Mouse (Mus musculus) heart, postnatal 10 days (tissue): ENCODE results near the gene Mrpl24. TPM values are rescaled to one million over a fixed set of nuclear protein-coding genes. Genes with fewer than 3 reads are reported as not detected.

Experiments
- DNase-seq, 2 experiments: peaks; one replicate each; pipeline ENCODE4 v3.0.0; 2021
- intact Hi-C: fragments of 180-260 bp; cut with DNase I; formaldehyde crosslinking; loops from one replicate; pipeline ENCODE4 v1.15.1; 2025
- total RNA-seq, 2 experiments: library from RNA; stranded (reverse); gene quantifications; 2 replicates each; pipeline ENCODE4 v1.2.3; 2021

Mrpl24 gene
- total RNA-seq, 2 experiments from 2014 or later = 60.5 to 75.5 TPM

DNA sequence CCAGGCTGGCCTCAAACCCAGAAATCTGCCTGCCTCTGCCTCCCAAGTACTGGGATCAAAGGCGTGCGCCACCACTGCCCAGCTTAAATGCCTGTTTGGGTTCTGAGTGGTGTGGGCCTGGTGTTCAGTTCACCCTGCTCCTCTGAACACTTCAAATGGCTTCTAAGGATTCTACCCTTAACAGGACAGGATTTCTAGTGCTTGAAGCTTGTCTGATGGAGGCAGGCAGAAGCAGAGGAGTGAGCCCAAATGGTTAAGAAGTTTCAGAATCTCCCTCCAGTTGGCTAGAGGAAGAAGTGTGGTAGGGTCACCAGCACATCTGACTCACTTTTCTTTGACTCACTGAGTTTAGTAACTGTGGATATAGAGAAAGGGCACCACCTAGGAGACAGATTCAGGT lies 9.9 kb upstream of the Mrpl24 start:
- DNase-seq = peak in 1 of 2 experiments; percentile 5
- intact Hi-C loops = no loop called here

DNA sequence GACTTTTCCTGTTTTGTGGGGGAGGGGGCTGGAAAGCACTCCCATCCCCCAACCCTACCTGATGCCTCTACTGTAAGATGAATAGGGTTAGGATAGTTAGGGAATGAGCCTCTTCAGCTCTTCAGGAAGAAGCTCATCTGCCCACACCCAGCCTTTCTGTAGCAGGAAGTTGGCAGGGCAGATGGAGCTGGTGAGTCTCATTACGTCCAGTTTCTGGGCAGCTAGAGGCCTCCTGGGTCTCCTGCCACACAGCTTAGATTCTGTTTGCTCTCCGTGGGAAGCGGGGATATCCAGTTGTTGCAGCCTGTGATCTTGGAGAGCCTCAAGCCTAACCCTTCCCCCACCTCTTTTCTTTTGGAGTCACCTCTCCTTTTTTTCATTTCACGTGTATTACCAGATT lies 9.4 kb upstream of the Mrpl24 start:
- peak; percentile 20 to 21 for DNase-seq
- intact Hi-C loops = no loop called here

DNA sequence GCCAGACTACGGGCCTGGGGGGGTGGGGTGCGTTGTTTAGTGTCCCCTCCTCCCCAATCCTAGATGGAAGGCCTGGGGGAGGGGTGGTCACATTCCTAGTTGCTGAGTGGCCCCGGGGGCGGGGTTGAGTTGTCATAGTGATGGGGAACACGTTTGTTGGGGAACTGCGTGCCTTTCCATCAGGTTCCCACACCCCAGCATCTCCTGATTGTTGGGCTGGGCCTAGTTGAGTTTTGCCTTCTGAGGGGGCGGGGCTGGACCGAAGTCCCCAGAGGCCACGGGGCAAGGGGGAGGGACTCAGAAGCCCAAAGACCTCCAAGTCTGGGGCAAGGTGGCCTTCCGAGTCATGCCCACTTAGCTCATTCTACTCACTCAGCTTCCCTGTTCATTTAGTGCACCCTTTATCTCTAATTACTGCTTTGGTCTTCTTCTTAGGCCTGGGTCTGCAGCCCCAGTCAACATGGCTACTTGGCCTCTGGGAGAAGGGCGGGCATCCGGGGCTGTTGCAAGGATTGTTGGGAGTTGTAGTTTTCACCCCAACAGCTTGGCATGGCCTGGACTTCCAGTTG lies 8.6 kb upstream of the Mrpl24 start:
- peak; percentile 86 to 90 for DNase-seq
- intact Hi-C loops = no loop called here

DNA sequence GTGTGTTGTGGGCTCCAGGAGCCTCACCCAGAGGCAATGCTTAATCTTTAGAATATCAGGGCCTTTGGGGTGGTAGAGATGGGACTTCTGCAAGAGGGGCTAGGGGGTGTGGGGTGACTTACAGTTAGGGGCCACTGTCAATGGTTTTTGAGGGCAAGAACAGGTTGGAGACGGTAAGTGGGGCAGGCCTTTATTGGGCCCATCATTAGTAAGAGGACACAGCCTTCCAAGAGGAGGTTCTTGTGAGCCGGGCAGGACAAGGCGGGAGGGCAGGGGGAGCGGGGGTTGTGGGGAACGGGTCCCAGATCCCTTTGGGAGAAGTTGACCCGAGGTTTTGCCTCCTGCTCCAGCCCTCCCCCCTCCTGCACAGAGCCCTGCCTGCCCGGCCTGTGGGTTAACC lies 5.8 kb upstream of the Mrpl24 start:
- intact Hi-C loops = no loop called here
- DNase-seq = no peak

DNA sequence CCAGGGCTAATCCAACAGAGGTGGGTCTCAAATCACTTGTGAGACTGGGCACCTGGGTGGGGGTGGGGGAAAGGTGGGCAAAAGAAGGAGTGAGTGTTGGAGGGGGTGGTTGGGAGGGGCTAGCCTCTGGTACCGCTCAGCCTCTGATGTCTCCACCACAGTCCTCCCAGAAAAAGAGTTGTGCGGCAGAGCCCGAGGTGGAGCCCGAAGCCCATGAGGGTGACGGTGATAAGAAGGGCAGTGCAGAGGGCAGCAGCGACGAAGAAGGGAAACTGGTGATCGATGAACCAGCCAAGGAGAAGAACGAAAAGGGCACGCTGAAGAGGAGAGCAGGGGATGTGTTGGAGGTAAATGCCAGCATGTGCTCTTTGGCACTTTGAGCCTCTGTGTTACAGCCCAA lies 5.4 kb upstream of the Mrpl24 start:
- intact Hi-C loops = no loop called here
- DNase-seq = no peak

DNA sequence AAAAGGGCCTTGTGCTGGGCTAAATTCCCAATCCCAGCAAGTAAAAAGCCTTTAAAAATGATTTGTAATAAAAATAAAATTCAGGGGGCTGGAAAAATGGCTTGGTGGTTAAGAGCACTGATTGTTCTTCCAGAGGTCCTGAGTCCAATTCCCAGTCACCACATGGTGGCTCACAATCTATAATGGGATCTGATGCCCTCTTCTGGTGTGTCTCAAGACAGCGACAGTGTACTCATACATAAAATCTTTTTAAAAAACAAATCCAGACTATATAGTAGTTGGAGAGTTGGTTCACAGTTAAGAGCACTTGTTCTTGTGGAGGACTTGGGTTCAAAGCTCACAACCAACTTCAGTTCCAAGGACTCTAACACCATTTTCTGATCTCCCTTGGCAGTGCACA lies 2.3 kb upstream of the Mrpl24 start:
- no peak for DNase-seq
- intact Hi-C loops = no loop called here

DNA sequence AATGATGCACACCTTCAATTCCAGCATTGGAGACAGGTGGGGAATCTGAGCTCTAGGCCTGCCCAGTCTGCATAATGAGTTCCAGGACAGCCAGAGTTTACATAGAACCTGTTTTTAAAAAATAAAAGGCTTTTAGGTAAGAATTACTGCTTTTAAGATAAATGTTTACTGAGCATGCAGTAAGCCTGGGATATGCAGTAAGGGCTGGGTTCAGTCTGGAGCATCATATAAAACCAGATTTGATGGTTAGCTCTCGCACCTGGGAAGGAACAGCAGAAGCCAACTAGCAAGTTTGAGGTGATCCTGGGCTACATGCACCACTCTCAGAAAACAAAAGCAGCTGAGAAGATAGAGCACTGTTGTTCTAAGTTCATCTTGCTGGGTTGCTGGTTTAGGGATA lies 755 bp upstream of the Mrpl24 start:
- intact Hi-C loops = no loop called here
- DNase-seq = no peak

DNA sequence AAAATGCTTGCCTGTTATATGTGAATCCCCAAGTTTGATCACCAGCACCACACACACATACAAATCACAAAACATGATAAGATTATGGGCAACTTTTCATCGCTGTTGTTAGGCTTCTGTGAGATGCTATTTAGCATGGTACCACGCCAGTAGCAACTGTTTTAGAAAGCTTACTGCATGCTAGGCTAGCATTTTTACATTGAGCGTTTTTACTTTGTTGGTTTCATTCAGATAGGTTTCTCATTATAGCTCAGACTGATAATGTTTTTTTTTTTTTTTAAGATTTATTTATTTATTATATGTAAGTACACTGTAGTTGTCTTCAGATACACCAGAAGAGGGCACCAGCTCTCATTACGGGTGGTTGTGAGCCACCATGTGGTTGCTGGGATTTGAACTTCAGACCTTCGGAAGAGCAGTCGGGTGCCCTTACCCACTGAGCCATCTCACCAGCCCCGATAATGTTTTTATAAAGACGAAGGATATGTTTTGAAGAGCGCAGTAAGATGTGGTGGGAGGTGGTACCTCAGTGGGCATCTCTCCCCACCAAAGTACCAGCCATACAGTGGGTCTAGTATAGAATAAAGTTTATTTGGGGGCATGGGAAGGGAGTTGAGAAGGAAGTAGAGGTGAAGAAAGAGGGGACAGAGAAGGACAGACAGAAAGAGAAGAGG lies 1.1 kb downstream of the Mrpl24 start:
- intact Hi-C loops = no loop called here
- no peak for DNase-seq

DNA sequence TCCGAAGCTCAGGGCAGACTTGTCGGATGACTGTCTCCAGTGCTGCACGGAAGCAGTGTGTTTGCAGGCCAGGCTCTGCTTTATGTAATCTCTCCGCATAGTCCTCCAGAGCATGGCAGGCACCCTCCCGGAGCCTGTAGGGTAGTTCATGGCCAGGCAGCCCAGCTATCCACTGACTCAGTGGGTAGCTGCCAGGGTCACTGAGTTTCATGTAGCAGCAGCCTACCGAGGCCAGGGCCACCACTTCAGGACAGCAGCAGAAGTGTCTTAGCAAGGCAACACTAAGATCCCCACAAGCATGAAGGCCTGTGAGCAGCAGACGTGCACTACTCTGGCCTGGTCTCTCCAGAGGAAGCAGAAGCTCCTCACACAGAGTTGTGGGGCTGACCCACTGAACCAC lies 5.7 kb downstream of the Mrpl24 start:
- intact Hi-C loops = no loop called here

DNA sequence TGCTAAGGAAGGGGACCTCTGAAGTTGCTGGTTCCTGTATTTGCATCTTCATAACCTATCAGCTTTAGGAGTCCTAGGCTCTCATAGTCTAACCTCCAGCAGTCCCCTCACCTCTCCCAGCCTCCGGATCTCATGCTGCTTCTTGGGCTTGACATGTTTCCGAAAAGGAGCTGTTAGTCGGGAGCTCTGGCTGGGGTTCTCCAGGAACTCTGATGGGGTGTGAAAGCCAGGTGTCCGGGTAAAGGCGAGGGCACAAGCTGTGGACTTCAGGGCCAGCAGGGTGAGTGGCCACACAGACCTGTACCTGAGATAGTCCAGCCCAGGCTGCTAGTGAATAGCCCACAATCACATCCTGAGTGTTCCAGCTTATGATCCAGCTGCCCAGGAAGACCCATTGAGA lies 8.1 kb downstream of the Mrpl24 start:
- no peak for DNase-seq
- intact Hi-C loops = no loop called here

More for the DNA sequence above, 5.7 kb downstream of the Mrpl24 start:
- DNase-seq = no peak

DNA sequence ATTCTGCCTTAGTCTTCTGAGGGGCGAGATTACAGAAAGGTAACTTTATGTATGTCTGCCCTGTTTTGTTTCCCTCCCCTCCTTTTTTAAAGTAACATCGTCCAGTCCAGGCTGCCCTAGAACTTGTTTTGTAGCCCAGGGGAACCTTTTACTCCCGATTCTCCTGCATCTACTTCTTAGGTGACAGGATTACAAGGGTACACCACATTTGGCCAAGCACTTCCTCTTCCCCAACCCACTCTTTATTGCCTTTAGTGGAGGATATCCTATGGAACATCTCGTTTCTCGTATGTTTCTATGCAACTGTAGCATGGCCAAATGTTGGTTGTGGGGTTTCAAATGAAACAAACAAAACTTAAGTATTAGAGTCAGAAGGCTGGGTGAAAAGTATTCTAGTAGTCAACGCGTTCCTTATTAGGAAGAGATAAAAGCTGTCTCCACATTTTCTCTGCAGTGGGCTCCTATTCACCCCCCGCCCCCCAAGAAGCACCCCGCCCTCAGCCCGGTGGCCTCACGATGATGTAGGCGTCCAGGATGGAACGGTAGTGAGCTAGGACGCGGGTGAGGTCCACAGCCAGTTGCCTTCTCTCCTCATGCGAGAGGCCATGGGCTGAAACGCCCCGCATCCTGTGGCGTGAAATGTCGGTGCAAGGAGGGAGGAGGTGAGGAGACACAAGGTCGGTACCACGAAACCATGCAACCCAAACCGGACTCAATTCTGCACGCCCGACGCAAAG lies 10.2 kb downstream of the Mrpl24 start:
- no peak for DNase-seq
- intact Hi-C loops = no loop called here

DNA sequence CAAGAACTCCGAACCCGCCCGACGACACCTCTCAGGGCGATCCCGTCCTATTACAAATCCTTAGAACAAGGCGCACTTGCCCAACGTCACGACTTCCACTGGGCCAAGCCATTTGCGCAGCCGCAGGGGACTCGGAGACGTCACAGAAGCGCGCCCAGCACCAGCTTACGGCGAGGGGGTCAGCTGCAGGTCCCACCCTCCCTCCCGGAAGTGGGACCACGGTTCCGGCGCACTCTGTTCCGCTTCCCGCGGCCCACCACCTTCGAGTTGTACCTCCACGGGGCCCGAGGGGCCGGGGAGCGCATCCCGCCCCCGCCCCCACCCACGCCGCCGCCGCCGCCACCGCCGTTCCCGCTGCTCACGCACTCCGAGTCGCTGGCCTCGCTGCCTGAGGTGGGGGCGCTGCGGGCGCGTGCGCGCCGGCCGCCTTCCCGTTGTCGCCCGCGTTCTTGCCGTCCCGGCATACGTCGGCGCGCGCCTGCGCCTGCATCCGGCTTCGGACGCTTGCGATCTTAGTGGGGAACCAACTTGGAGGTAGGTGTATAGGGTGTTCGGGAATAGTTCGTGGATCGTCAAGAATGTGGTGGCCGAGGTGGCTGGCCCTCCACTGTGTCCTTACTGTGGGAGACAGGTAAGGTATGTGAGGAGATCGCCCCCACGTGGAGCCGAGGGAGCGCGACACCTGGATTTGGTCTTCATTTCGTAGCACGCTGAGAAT lies 10.9 kb downstream of the Mrpl24 start, which contains the start of the genes Isg20l2 and Rrnad1:
Gene Isg20l2 (plus strand): TSS at position 237 of the 718 bp plus-strand sequence.
Gene Rrnad1 (minus strand): TSS at position 640 of the 718 bp plus-strand sequence.
- intact Hi-C loops = no loop called here
- peak; percentile 98 to 99 for DNase-seq

DNA sequence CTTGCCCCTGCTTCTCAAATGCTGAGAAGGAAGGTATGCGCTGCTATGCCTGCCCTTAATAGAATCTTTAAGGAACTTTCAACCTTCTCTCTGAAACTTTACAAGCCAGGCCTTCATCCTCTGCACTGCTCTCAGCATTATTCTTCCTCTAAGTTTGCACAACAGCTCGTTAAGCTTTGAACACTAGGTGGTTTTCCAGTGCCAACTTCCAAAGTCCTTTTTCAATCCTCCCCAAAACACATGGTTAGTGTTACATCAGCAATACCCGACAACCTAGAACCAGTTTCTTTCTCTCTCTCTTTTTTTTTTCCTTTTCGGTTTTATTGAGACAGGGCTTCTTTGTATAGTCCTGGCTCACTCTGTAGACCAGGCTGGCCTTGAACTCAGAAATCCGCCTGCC lies 14.7 kb downstream of the Mrpl24 start:
- intact Hi-C loops = loop anchor here (2.0 kb wide), 1 partner anchor 135 kb away; no protein-coding TSS in a partner anchor
- DNase-seq = no peak

DNA sequence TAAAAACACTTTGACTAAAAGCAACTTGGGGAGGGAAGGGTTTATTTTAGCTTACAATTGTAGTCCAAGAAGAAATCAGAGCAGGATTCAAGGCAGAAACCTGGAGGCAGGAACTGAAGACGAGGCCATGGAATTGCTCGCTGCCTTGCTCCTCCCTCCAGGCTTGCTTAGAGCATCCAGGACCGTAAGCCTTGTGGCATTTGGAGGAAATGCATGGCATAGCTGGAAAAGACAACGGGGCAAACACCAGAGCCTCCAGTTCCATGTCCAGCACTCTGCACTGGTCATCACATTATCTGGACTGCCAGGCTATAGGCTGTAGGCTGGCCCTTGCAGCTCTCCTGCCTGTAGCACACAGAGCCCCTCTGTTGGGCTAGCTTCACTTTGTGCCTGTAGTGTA lies 15.2 kb downstream of the Mrpl24 start:
- DNase-seq = no peak
- intact Hi-C loops = loop anchor here (2.0 kb wide), 1 partner anchor 134 kb away; no protein-coding TSS in a partner anchor

DNA sequence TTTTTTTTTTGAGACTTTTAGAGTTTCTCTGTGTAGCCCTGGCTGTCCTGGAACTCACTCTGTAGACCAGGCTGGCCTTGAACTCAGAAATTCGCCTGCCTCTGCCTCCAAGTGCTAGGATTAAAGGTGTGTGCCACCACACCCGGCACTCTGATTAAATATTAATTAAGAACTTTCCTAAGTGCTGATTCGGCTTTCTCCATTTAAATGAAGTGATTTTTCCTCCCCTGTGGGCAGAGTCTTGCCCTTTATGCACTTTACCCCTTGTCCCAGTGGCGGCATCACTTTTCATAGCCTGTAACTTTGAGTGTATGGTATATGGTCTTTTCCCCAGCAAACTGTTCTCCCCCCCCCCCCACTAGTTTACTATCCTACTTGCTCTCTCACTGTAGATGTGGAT lies 15.9 kb downstream of the Mrpl24 start:
- intact Hi-C loops = loop anchor here (1.0 to 2.0 kb wide), 2 partner anchors 26 to 134 kb away; no protein-coding TSS in a partner anchor
- DNase-seq = no peak

DNA sequence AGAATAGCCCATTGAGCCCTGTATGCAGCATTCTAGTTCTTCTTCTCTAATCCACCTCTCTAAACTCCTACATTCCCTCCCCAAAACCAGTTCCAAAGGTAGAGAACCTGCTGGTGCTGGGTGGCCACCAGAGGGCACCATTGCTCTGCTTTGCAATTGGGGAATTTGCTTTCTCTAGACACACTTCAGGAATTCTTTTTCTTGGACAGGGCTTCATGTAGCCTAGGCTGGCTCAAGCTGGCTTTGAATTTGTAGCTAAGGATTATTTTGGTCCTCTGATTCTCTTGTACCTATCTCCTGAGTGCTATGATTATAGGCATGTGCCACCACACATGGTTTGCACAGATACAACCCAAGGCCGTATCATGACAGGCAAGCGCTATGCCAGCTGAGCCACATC lies 16.5 kb downstream of the Mrpl24 start:
- DNase-seq = peak; percentile 83 to 91
- intact Hi-C loops = loop anchor here (1.0 to 2.0 kb wide), 3 partner anchors 26 to 133 kb away; no protein-coding TSS in a partner anchor

DNA sequence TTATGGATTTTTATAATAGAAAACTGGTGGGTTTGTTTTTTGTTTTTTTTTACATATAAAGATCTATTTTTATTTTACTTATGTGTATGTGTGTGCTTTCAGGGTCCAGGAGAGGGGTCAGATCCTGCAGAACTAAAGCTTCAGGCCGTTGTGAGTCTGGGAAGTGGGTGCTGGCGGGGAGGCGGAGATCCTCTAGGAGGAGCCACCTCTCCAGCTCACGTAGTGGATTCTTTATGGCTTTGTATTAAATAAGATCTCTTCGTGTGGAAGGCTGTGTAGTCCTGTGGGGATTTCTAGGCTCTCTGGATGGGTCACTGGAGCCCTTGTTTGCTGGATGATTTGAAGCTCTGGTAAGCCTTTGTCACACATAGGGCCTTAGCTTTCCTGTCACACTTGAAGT lies 21.3 kb downstream of the Mrpl24 start:
- intact Hi-C loops = no loop called here
- no peak for DNase-seq

DNA sequence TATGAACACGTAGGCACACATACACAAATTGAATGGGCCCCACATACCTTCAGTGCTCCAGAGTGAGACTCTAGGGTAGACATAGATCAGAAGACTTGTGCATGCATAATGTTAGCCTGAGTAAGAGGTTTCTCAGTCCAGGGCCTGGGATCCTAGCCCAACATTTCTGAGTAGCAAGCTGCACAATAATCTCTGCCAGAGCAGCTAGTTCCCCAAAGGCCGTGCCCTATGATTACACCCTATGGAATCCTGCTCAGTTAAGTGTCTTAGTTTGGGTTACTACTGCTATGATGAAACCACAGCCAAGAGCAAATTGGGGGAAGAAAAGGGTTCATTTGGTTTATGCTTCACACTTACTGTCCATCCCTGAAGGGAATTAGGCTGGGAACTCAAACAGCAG lies 23.2 kb downstream of the Mrpl24 start:
- DNase-seq = no peak
- intact Hi-C loops = loop anchor here (2.0 kb wide), 1 partner anchor 58 kb away; the partner anchor contains the start of gene Bcan

DNA sequence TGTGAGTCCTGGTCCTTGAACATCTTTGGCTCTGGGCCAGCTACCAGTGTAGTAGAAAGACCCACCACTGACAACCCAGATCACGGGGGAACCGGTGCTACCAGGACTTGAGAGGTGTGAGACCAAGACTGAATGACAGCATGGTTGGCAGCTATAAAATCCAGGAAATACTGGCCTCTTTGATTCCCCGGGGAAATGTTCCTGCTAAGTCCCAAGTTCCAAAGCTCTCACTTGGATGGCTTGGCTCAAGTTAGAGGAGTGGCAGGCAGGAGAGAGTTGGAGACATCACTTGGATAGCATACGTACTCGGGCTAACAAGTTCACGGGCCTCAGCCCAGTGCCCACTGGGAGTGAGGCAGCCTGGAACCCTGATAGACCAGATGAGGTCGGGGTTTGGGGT lies 24.3 kb downstream of the Mrpl24 start:
- intact Hi-C loops = loop anchor here (2.0 kb wide), 1 partner anchor 57 kb away; the partner anchor contains the start of gene Bcan
- DNase-seq = no peak

DNA sequence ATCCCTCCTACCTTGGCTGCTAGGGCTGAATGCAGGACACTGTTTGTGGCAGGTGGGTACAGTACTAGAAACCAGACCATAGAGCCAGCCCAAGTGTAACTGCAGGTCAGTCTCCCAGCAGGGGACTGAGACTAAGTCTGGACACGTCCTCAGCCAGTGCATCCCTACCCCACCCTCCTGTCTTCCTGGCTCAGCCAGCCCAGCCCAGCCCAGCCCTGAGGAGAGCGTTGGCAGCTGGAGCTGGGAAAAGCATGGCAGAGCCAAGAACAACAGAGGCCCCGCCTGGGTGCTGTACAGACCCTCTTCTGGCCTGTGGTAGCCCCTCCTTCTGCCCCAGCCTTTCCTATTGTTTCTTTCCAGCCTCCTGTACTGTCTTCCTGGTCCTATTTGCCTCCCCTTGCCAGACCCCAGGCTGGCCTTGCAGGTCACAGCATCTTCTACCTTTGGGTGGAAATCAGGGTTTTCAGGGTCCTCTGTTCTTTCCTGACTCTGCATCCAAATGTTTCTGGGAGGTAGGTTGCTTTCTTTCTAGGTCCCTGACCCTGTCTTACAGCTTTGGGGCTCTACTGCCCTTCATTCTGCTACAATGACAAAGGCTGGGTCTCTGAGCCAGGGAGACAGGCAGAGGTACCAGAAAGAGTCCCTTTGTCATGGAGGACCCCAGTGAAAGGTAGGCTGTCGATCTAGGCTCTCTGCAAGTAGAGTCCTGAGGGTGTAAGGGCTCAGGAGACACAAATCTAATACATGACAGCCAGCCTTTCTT lies 25.7 kb downstream of the Mrpl24 start:
- intact Hi-C loops = no loop called here
- peak; percentile 46 to 49 for DNase-seq
